Mouse (Mus musculus): ENCODE measurements around the gene Slc43a2. TPM values are rescaled to one million over a fixed set of nuclear protein-coding genes. Genes with fewer than 3 reads are reported as not detected.

Slc43a2 gene
- 10 to 100 TPM; 40.5 to 44.7 TPM for total RNA-seq (2021)
- long read RNA-seq, experiment 1, full-length matches to known transcripts: 1 of 42 reads
- long read RNA-seq, experiment 1, partial matches to known transcripts: 12 of 42 reads
- long read RNA-seq, experiment 1, other reads (novel, unspliced or antisense): 29 of 42 reads
- long read RNA-seq, experiment 2, full-length matches to known transcripts: 3 of 36 reads
- long read RNA-seq, experiment 2, partial matches to known transcripts: 2 of 36 reads
- long read RNA-seq, experiment 2, other reads (novel, unspliced or antisense): 31 of 36 reads

- peak; percentile 98 to 99 for DNase-seq (ENCODE audit: low spot score in 2 of 2)
Observed at GRCm38 (mm10) chr11:75531469-75532242, at the start of gene Slc43a2. TSS of gene Slc43a2 (plus strand) at chr11:75531694.

- no peak for DNase-seq (ENCODE audit: low spot score in 2 of 2)
Observed at GRCm38 (mm10) chr11:75486192-75486591, 45.3 kb upstream of the Slc43a2 start.

GRCm38 (mm10) chr11:75486601-75487285 lies 44.8 kb upstream of the Slc43a2 start, which contains the start of gene Prpf8:
TSS of gene Prpf8 (plus strand) at chr11:75486816.
- peak; percentile 99 for DNase-seq (ENCODE audit: low spot score in 2 of 2)

- DNase-seq (ENCODE audit: low spot score in 2 of 2): no peak
Observed at GRCm38 (mm10) chr11:75487496-75487895, 44.0 kb upstream of the Slc43a2 start.

GRCm38 (mm10) chr11:75494296-75495049 lies 37.0 kb upstream of the Slc43a2 start:
- DNase-seq (ENCODE audit: low spot score in 2 of 2): no peak

GRCm38 (mm10) chr11:75498126-75498525 lies 33.4 kb upstream of the Slc43a2 start:
- no peak for DNase-seq (ENCODE audit: low spot score in 2 of 2)

GRCm38 (mm10) chr11:75508162-75508561 lies 23.3 kb upstream of the Slc43a2 start:
- DNase-seq (ENCODE audit: low spot score in 2 of 2): no peak

GRCm38 (mm10) chr11:75508904-75509303 lies 22.6 kb upstream of the Slc43a2 start:
- DNase-seq (ENCODE audit: low spot score in 2 of 2): no peak

GRCm38 (mm10) chr11:75509741-75510626 lies 21.5 kb upstream of the Slc43a2 start, which contains the start of gene Rilp:
TSS of gene Rilp (plus strand) at chr11:75510094.
- peak in 1 of 2 experiments; percentile 65 for DNase-seq (ENCODE audit: low spot score in 2 of 2)

GRCm38 (mm10) chr11:75510627-75510993 lies 20.9 kb upstream of the Slc43a2 start:
- peak; percentile 89 to 92 for DNase-seq (ENCODE audit: low spot score in 2 of 2)

GRCm38 (mm10) chr11:75511213-75511612 lies 20.3 kb upstream of the Slc43a2 start:
- DNase-seq (ENCODE audit: low spot score in 2 of 2): peak in 1 of 2 experiments; percentile 30

GRCm38 (mm10) chr11:75512301-75513018 lies 19.0 kb upstream of the Slc43a2 start:
- DNase-seq (ENCODE audit: low spot score in 2 of 2): no peak

- no peak for DNase-seq (ENCODE audit: low spot score in 2 of 2)
Observed at GRCm38 (mm10) chr11:75513336-75513735, 18.2 kb upstream of the Slc43a2 start, which contains the start of gene Scarf1. TSS of gene Scarf1 (plus strand) at chr11:75513540.

GRCm38 (mm10) chr11:75515186-75515585 lies 16.3 kb upstream of the Slc43a2 start:
- DNase-seq (ENCODE audit: low spot score in 2 of 2): no peak

GRCm38 (mm10) chr11:75519834-75520633 lies 11.5 kb upstream of the Slc43a2 start:
- no peak for DNase-seq (ENCODE audit: low spot score in 2 of 2)

- no peak for DNase-seq (ENCODE audit: low spot score in 2 of 2)
Observed at GRCm38 (mm10) chr11:75521609-75522008, 9.9 kb upstream of the Slc43a2 start.

GRCm38 (mm10) chr11:75522793-75523192 lies 8.7 kb upstream of the Slc43a2 start:
- no peak for DNase-seq (ENCODE audit: low spot score in 2 of 2)

- DNase-seq (ENCODE audit: low spot score in 2 of 2): no peak
Observed at GRCm38 (mm10) chr11:75525531-75526125, 5.9 kb upstream of the Slc43a2 start.

Data from layer of hippocampus, postnatal 14 days (tissue).